Mouse (Mus musculus) right cerebral cortex, postnatal 36 days (tissue): ENCODE measurements around the gene Prss47.

Experiments
- DNase-seq, 2 experiments: peaks; one replicate each; pipeline ENCODE4 v3.0.0; 2022; ENCODE audit warnings: low spot score in 2 of 2, mixed read lengths in 1 of 2

The Prss47 gene

DNA sequence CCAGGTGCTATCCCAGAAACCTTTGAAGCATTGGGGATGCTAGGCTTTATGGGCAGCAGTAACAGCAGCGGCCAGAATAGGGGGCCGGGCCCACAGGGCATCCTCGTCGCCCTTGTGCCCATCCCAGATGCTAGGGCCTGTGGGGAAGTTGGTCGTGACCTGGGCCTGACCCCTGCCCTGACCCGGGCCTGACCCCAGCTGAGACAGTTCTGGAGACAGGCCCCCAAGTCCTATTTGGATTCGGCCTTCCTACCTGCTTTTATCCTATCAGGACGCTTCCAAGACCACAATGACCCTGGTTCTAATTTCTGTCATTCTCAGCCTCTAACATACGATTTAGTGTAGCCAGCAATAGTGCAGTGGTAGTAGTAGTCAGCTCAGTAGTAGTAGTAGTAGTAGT, at the start of gene Prss47:
Prss47 (minus strand) TSS at position 101 of the 400 bp plus-strand sequence.
- no peak for DNase-seq

DNA sequence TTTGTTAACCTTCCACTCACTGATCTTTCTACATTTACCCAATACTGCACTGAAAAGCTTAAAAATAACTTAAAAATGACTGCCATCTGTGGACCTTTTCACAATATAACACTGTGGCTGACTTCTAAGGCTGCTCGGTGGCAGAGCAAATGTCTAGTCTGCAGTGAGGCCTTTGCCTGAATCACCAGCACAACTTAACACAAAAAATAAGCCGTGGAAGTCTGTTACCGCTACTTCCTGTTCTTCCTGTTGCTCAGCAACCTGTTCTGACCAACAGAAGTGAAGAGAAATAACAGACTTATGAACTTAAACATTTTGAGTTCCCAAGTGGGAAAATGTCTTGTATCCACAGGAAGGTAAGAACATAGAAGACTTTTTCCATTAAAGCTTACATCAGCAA, 48.7 kb upstream of the Prss47 start:
- DNase-seq, result no peak

DNA sequence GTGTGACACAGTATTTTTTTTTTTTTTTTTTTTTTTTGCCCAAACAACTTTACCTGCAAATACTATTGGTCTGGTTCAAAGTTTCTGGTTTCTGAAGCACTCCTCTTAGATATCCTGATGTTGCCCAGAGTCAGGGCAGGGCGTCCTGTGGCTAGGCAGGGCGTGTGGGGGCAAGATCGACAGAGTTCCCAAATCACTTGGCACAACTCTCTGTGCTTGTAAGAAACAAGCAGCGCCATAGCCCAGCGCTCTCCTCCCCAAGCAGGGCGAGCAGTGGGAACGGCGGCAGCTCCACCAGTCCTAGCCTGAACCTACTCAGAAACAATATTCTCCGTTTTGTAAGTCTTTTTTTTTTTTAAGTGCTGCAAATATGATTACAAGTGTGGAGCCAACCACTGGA, 48.1 kb upstream of the Prss47 start:
- no peak for DNase-seq

DNA sequence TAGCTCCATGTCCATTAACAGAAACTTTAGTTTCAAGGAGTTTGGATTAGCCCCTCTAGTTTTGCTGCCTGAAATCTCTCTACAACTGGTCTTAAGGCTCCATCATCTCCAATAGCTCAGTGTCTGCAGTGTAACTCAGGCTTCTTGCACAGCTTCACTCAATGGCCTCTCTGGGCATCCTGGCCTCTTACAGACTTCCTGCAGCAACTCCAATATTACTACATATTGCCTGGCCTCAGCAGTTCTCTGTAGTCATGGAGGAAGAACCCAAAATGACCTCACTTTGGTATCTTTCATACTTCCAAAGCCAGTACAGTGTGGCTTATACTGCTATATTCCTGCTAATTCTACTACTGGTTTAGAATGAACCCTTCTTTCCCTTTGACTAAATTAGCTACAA, 44.5 kb upstream of the Prss47 start:
- no peak for DNase-seq

DNA sequence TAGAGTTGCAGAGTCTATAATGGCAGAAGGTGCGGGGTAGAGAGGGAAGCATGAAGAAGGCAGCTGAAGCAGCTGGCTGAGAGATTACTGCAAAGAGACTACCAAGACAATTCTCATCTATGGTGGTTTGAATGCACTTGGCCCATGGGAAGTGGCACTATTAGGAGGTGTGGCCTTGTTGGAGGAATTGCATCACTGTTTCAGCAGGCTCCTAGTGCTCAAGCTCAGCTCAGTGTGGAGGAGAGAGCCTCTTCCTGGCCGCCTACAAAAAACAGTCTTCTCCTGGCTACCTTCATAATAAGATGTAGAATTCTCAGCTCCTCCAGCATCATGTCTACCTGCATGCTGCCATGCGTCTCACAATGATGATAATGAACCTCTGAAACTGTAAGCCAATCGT, 43.4 kb upstream of the Prss47 start:
- DNase-seq, result no peak

DNA sequence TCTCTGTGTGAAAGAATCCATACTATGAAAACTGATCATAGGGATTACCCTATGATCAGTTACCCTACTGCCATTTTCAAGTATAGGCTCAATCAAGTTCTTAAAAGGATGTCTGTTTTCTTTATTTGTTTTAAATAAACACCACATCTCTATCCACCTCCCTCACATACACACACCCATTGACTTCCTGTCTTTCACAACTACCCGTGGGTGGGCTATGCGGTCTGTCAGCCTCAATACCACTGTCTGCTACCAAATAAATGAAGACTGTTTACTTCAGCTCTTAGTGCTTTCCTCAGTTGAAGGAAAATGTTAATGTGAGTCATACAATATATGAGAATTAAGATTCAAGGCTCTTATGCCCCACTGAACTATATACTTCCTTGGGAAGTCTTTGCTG, 17.4 kb upstream of the Prss47 start:
- DNase-seq, result no peak

DNA sequence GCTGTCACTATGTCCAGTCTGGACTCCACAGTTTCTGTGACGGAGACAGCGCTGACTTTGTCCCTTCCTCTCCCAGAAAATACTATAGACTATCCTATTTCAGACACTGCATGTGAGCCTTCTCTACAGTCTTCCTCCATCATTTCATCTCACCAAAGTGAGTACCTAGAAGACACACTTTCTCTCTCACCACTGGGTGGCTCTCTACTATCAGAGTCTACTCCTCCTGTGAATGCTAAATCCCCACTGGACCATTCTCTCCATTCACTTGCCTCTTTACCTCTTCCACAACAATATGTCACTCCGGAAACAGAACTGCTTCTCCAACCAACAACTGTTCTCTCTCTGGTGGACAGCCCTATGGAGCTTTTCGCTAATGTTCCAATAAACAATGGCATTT, 17.5 kb downstream of the Prss47 start:
- no peak for DNase-seq

DNA sequence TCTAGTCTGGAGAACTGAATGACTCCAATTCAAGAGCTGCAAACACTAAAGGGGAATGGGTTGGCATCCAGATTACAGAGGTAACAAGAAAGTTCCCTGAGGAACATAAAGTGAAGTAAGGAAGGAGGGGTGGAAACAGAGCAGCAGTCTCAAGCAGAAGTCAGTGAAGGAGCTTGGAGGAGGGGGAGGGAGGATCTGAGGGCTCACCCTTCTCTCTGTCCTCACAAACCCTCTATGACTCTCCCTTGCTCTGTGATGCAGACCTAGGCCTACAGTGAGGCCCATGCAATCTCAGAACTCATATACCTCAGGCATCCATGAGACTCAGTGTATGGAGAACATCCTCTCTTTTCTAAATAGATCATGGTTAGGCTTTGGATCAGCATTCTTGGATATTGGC, 19.8 kb downstream of the Prss47 start, which contains the start of gene Spata31d1c:
Spata31d1c (plus strand) TSS at position 301 of the 400 bp plus-strand sequence.
- no peak for DNase-seq

DNA sequence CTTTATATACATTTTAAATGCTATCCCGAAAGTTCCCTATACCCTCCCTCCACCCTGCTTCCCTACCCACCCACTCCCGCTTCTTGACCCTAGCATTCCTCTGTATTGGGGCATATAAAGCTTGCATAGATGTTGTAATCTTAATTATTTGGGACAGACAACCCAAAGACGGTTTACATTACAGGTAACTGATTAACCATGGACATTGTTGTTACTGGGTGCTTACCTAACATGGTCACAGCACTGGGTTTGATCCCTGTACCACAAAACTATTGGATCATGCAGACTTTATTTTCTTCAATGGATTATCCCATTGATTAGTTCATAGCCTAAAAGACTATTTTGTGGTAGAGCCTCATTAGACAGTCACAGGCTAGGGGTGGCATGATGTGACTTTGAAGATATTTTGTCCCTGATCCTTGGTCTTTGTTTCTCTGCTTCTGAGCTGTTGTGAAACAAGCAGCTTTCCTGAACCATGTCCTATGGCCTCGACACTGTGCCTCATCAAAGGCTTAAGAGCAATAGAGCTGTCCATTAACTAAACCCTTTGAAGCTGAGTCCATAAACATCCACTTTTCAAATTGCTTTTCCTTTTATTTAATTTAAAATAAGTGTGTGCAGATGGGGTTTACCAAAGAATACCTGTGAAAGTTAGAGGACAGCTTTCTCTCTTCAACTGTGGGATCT, 41.4 kb downstream of the Prss47 start:
- DNase-seq, result no peak

DNA sequence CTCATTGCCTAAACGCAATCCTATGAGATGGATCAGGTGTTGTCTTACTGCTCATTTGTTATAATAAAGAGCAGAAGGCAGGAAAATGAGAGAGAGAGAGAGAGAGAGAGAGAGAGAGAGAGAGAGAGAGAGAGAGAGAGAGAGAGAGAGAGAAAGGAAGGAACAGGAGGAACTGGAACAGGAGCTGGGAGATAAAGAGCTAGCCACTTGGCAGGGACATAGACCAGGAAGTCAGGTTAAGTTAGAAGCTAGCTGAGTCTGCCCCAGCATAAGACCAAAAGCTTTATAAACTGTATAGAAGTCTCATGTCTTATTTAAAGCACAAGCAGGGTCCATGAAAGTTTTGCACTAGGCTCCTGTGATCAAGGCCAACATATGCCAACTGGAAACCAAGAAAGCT, 44.6 kb downstream of the Prss47 start:
- DNase-seq, result no peak

DNA sequence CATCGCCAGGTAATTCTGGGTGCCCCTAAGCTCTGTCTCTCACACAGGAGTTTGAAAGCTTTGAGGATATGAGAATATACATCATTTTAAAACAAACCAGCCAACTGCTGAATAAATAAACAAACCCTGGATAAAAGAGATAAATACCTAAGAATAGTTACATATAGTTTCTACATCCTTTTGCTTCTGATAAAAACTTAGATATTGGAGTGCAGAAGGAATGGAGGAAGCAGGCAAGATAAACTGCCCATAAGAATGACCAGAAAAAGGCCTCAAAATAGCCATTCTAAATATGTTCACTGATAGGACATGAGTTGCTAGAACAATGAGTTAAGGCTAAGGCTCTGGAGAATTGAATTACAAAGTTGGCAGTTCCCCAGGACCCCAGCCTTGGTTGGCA, 45.8 kb downstream of the Prss47 start:
- DNase-seq, result no peak

DNA sequence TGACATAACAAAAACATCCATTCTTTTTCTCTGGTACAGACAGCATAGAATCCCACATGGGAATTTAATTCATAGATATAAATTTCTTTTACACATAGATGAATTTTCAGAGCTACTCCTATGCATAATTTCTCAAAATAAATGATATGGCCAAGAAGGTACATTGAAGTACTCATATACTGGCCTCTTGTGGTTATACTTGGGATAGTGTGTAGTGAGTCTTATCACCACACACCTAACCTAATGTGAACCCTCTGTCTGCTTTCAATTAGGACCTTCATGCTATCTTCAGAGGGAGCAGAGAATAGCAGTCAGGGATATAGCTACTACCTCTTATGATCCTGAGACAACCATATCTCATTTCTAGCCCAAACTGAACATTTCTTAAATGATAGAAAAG, 47.1 kb downstream of the Prss47 start:
- no peak for DNase-seq
